Mouse (Mus musculus) midbrain, embryonic 11.5 days (tissue): Measurements from ENCODE around the gene Herc1. TPM values are rescaled to one million over a fixed set of nuclear protein-coding genes. Genes with fewer than 3 reads are reported as not detected.

Experiments used
- ATAC-seq: fragments of 200-750 bp; cut with Nextera tagmentation; 2 replicates; pipeline ENCODE4 v1.8.0; 2017; ENCODE audit warnings: moderate TSS enrichment, moderate library complexity; ENCODE audit not compliant: low FRiP score
- DNase-seq: peaks from one replicate; pipeline ENCODE4 v3.0.0; 2015; ENCODE audit warnings: low spot score; ENCODE audit errors: missing footprints
- H3K27ac ChIP-seq: fragments of 300-500 bp; sonication (generic); 2 replicates; pipeline ENCODE4 v1.5.1; 2014; ENCODE audit warnings: low read depth, low read length
- H3K27me3 ChIP-seq: fragments of 300-500 bp; sonication (generic); 2 replicates; pipeline ENCODE4 v1.6.1; 2014; ENCODE audit warnings: mild to moderate bottlenecking, low read length, moderate library complexity, mixed read lengths; ENCODE audit not compliant: control insufficient read depth, insufficient read depth
- H3K36me3 ChIP-seq: fragments of 300-500 bp; sonication (generic); 2 replicates; pipeline ENCODE4 v1.6.1; 2014; ENCODE audit warnings: mild to moderate bottlenecking, low read length, moderate library complexity, mixed read lengths; ENCODE audit not compliant: control insufficient read depth, insufficient read depth
- H3K4me1 ChIP-seq: fragments of 300-500 bp; sonication (generic); 2 replicates; pipeline ENCODE4 v1.6.1; 2014; ENCODE audit warnings: low read length; ENCODE audit not compliant: control insufficient read depth, insufficient read depth
- H3K4me2 ChIP-seq: fragments of 300-500 bp; sonication (generic); 2 replicates; pipeline ENCODE4 v1.6.1; 2014; ENCODE audit warnings: mild to moderate bottlenecking, moderate library complexity
- H3K4me3 ChIP-seq: fragments of 300-500 bp; sonication (generic); 2 replicates; pipeline ENCODE4 v1.5.1; 2014; ENCODE audit warnings: low read depth, low read length
- H3K9ac ChIP-seq: fragments of 300-500 bp; sonication (generic); 2 replicates; pipeline ENCODE4 v1.6.1; 2014; ENCODE audit warnings: low read length
- H3K9me3 ChIP-seq: fragments of 300-500 bp; sonication (generic); 2 replicates; pipeline ENCODE4 v1.6.1; 2016; ENCODE audit warnings: low read length; ENCODE audit not compliant: control insufficient read depth
- WGBS: fragments of 180-500 bp; shearing (Covaris S2); extraction: QIAGEN DNeasy Blood & Tissue Kit; methylation state at CpG from one replicate; pipeline ENCODE4 v1.1.7; 2014; 5-methylcytosine and 5-hydroxymethylcytosine counted together
- polyA plus RNA-seq: library from polyadenylated mRNA; unstranded; fragments of >200 nt; fragmentation: Nextera tagmentation; extraction: Ambion mirVana; gene quantifications from 2 replicates; pipeline ENCODE4 v1.2.1, GENCODE M21; 2014

Gene Herc1
- polyA plus RNA-seq, 1 experiment from 2014 or later: 34.8 TPM

GRCm38 (mm10) chr9:66518901-66519300 lies 168.7 kb downstream of the Herc1 start:
- DNase-seq: peak; percentile 78
- Histone ChIP-seq H3K9me3 (no peaks in the 10 kb centered on the region), H3K4me1 (no peaks in the 10 kb centered on the region), H3K27ac (no peak overlapping the region), H3K4me2 (no peak overlapping the region), H3K27me3 (no peaks in the 10 kb centered on the region), H3K9ac (no peak overlapping the region), H3K4me3 (no peak overlapping the region), H3K36me3 (peaks cover 25% of the 10 kb centered on the region; the same call in 1 of the 2 replicates)
- WGBS: 78% methylated on average over 5 of the region's 5 CpGs
- no peak for ATAC-seq

- no peak overlapping the region for H3K27ac ChIP-seq
- 93% methylated on average over 4 of the region's 4 CpGs for WGBS
- peaks cover 27% of the 10 kb centered on the region; the same call in 1 of the 2 replicates for H3K36me3 ChIP-seq
Measured at GRCm38 (mm10) chr9:66520299-66520698, 170.0 kb downstream of the Herc1 start.

GRCm38 (mm10) chr9:66521595-66521994 lies 171.3 kb downstream of the Herc1 start:
- no peak overlapping the region for H3K9ac ChIP-seq
- no peaks in the 10 kb centered on the region for H3K9me3 ChIP-seq
- ATAC-seq (no peak), DNase-seq (no peak)
- H3K4me2 ChIP-seq: no peak overlapping the region
- peaks cover 23% of the 10 kb centered on the region for H3K36me3 ChIP-seq
- H3K4me1 ChIP-seq: no peaks in the 10 kb centered on the region
- H3K27me3 ChIP-seq: no peaks in the 10 kb centered on the region
- WGBS: 100% methylated on average over 3 of the region's 3 CpGs
- H3K27ac ChIP-seq: no peak overlapping the region
- H3K4me3 ChIP-seq: no peak overlapping the region

More at GRCm38 (mm10) chr9:66520299-66520698, 170.0 kb downstream of the Herc1 start:
- DNase-seq: peak; percentile 59
- Histone ChIP-seq H3K9me3 (no peaks in the 10 kb centered on the region), H3K4me2 (no peak overlapping the region), H3K4me1 (no peaks in the 10 kb centered on the region), H3K9ac (no peak overlapping the region), H3K4me3 (no peak overlapping the region), H3K27me3 (no peaks in the 10 kb centered on the region)
- no peak for ATAC-seq

GRCm38 (mm10) chr9:66542785-66543184 lies 192.5 kb downstream of the Herc1 start:
- no peak overlapping the region for H3K4me2 ChIP-seq
- H3K9ac ChIP-seq: no peak overlapping the region
- no peak overlapping the region for H3K27ac ChIP-seq
- 91% methylated on average over 4 of the region's 4 CpGs for WGBS
- H3K36me3 ChIP-seq: peaks cover 5% of the 10 kb centered on the region; the same call in 1 of the 2 replicates
- H3K4me3 ChIP-seq: no peak overlapping the region
- ATAC-seq: no peak
- no peak for DNase-seq
- H3K27me3 ChIP-seq: no peaks in the 10 kb centered on the region
- no peaks in the 10 kb centered on the region for H3K4me1 ChIP-seq
- no peaks in the 10 kb centered on the region for H3K9me3 ChIP-seq

Other genes with a start within 250 kb of the Herc1 start
- gene Snx1, start 223.9 kb upstream of the Herc1 start, polyA plus RNA-seq: 147 and 150 TPM in 2 replicates
- gene Ciao2a, start 223.8 kb upstream of the Herc1 start, polyA plus RNA-seq: 156 and 171 TPM in 2 replicates
- 6.7 and 7.4 TPM in 2 replicates for gene Dapk2, start 192.2 kb upstream of the Herc1 start, polyA plus RNA-seq
- gene Fbxl22, start 164.1 kb downstream of the Herc1 start, polyA plus RNA-seq: 1.8 and 2.1 TPM in 2 replicates
- gene Usp3, start 242.7 kb downstream of the Herc1 start, polyA plus RNA-seq: 104 and 106 TPM in 2 replicates